Mouse (Mus musculus): ENCODE data around the gene Hoxd10.

GRCm38 (mm10) chr2:74681594-74682531, 9.9 kb upstream of the Hoxd10 start:
- TF ChIP-seq CTCF (IDR thresholded peaks at IDR 0.05; ENCODE audit: insufficient read depth, low read depth, low read length) (no peak), POLR2A (IDR thresholded peaks at IDR 0.05; ENCODE audit: insufficient read depth, low read depth, low read length) (no peak)
